Mouse (Mus musculus): ENCODE data around the gene Calr3. TPM values are rescaled to one million over a fixed set of nuclear protein-coding genes. Genes with fewer than 3 reads are reported as not detected.

The Calr3 gene
- polyA plus RNA-seq, 1 experiment from 2014 or later, result 0.71 TPM

DNA sequence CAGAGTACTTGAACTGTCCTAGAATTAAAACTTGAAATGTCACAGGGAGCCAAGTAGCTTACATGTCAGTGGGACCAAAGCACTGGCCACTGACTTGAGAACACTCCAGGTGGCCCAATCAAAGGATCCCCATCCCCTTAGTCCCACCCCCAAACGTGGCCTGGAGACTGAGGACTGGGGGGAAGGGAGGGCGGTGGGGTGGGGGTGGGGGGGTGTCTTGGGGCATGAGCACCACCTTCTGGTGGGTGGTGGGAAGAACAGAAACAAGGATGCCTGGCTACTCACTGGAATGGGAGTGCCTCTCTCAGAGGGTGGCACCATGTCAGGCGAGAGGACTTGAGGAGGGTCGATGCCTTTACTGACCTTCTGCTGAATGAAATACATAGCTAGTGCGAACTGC, 61.3 kb downstream of the Calr3 start:
- Histone ChIP-seq H3K9ac (ENCODE audit: low read length) (no peak overlapping the region), H3K4me3 (ENCODE audit: low read depth, low read length) (no peak overlapping the region), H3K4me2 (no peak overlapping the region), H3K27me3 (ENCODE audit: control insufficient read depth, insufficient read depth, low read length) (no peaks in the 10 kb centered on the region), H3K4me1 (ENCODE audit: control insufficient read depth, insufficient read depth, low read length) (no peaks in the 10 kb centered on the region), H3K27ac (ENCODE audit: low read depth, low read length) (no peak overlapping the region), H3K36me3 (ENCODE audit: control insufficient read depth, insufficient read depth, low read length) (peaks cover 54% of the 10 kb centered on the region), H3K9me3 (ENCODE audit: control insufficient read depth, low read length) (no peaks in the 10 kb centered on the region)
- DNase-seq (ENCODE audit: low spot score, missing footprints) (no peak), ATAC-seq (ENCODE audit: low FRiP score) (no peak)
- 52% methylated on average over 5 of the region's 5 CpGs for WGBS

DNA sequence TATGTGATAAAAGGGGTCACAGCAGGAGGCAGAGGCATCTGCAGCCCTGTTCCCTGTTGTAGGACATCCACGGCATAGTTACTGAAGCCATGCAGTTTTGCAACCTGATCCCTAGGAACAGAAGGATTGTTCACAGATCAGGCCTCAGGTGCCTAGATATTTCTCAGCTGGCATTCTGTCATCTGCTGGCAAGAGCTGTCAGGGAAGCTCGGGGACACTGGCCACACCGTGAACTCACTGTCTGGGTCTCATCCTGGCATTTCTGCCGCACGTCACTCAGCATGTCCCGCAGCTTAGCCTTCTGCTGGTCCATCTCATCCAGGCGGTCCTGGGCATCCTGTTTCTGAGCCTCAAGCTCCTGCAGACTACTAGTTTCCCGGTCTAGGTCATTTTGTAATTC, 63.0 kb downstream of the Calr3 start:
- no peak for ATAC-seq (ENCODE audit: low FRiP score)
- Histone ChIP-seq H3K27me3 (ENCODE audit: control insufficient read depth, insufficient read depth, low read length) (no peaks in the 10 kb centered on the region), H3K4me3 (ENCODE audit: low read depth, low read length) (no peak overlapping the region), H3K9me3 (ENCODE audit: control insufficient read depth, low read length) (no peaks in the 10 kb centered on the region), H3K9ac (ENCODE audit: low read length) (no peak overlapping the region), H3K36me3 (ENCODE audit: control insufficient read depth, insufficient read depth, low read length) (peaks cover 46% of the 10 kb centered on the region), H3K4me2 (no peak overlapping the region), H3K27ac (ENCODE audit: low read depth, low read length) (no peak overlapping the region), H3K4me1 (ENCODE audit: control insufficient read depth, insufficient read depth, low read length) (no peaks in the 10 kb centered on the region)
- WGBS, result 90% methylated on average over 8 of the region's 8 CpGs
- no peak for DNase-seq (ENCODE audit: low spot score, missing footprints)

DNA sequence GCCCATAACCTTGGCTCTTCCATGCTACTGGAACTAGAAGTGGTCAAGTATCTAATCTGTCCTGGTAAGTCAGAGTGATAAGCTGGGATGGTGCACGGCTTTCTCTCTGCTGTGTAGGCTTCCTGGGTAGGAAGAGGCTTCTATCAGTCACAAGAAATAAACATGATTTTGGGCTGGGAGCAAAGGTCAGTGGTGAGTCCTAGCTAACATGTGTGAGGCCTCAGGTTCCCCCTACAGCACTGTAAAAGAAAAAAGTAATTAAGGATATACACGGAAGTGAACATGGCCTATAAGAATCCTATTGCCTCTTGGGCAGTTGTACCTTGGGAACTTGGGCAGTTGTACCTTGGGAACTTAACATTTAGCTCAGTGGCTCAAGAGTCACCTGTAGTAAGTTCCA, 66.8 kb downstream of the Calr3 start:
- Histone ChIP-seq H3K27me3 (ENCODE audit: control insufficient read depth, insufficient read depth, low read length) (no peaks in the 10 kb centered on the region), H3K9ac (ENCODE audit: low read length) (no peak overlapping the region), H3K9me3 (ENCODE audit: control insufficient read depth, low read length) (no peaks in the 10 kb centered on the region), H3K4me3 (ENCODE audit: low read depth, low read length) (no peak overlapping the region), H3K4me2 (no peak overlapping the region), H3K27ac (ENCODE audit: low read depth, low read length) (no peak overlapping the region), H3K36me3 (ENCODE audit: control insufficient read depth, insufficient read depth, low read length) (peaks cover 43% of the 10 kb centered on the region), H3K4me1 (ENCODE audit: control insufficient read depth, insufficient read depth, low read length) (no peaks in the 10 kb centered on the region)
- DNase-seq (ENCODE audit: low spot score, missing footprints), result no peak
- WGBS, result 94% methylated on average over 2 of the region's 2 CpGs
- no peak for ATAC-seq (ENCODE audit: low FRiP score)

DNA sequence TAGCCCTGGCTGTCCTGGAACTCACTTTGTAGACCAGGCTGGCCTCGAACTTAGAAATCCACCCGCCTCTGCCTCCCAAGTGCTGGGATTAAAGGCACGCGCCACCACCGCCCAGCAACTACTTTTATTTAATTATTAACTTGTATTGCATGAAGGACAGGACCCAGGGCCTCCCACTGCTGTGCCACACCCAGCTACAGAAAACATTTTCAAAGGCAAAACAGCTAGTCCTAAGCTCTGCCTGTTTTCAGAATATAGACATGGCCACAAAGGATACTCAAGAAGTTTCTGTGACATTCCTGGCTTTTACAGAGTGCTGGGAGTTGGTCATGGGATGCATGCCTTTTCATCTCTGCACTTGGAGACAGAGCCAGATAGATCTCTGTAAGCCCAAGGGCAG, 67.4 kb downstream of the Calr3 start:
- no peak overlapping the region for H3K9ac ChIP-seq (ENCODE audit: low read length)
- 96% methylated on average over 5 of the region's 5 CpGs for WGBS
- DNase-seq (ENCODE audit: low spot score, missing footprints) (no peak), ATAC-seq (ENCODE audit: low FRiP score) (no peak)
- H3K27me3 ChIP-seq (ENCODE audit: control insufficient read depth, insufficient read depth, low read length), result no peaks in the 10 kb centered on the region
- H3K27ac ChIP-seq (ENCODE audit: low read depth, low read length), result no peak overlapping the region
- no peak overlapping the region for H3K4me3 ChIP-seq (ENCODE audit: low read depth, low read length)
- no peaks in the 10 kb centered on the region for H3K9me3 ChIP-seq (ENCODE audit: control insufficient read depth, low read length)
- H3K4me1 ChIP-seq (ENCODE audit: control insufficient read depth, insufficient read depth, low read length), result no peaks in the 10 kb centered on the region
- H3K4me2 ChIP-seq, result no peak overlapping the region
- H3K36me3 ChIP-seq (ENCODE audit: control insufficient read depth, insufficient read depth, low read length), result peaks cover 44% of the 10 kb centered on the region

DNA sequence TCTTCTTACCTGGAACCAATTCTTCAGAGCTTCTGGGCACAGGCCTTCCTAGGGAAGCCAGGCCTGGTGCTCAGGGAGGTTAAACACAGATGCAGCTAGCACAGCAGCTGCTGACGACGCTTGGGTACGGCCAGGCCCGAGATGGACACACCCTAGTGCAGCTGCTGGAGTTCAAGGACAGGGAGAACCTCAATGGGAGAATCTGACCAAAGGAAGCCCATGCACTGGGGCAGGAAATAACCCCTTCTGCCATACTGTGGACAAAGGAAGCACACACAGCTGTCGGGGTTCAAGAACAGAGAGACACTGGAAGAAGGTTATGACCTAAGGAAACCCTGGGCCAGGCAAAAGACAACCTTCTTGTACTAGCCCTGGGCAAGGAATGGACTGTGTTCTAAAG, 68.5 kb downstream of the Calr3 start:
- Histone ChIP-seq H3K9ac (ENCODE audit: low read length) (no peak overlapping the region), H3K4me3 (ENCODE audit: low read depth, low read length) (no peak overlapping the region), H3K27me3 (ENCODE audit: control insufficient read depth, insufficient read depth, low read length) (no peaks in the 10 kb centered on the region), H3K36me3 (ENCODE audit: control insufficient read depth, insufficient read depth, low read length) (peaks cover 43% of the 10 kb centered on the region), H3K4me2 (no peak overlapping the region), H3K4me1 (ENCODE audit: control insufficient read depth, insufficient read depth, low read length) (no peaks in the 10 kb centered on the region), H3K9me3 (ENCODE audit: control insufficient read depth, low read length) (no peaks in the 10 kb centered on the region), H3K27ac (ENCODE audit: low read depth, low read length) (no peak overlapping the region)
- no peak for ATAC-seq (ENCODE audit: low FRiP score)
- 86% methylated on average over 5 of the region's 5 CpGs for WGBS
- DNase-seq (ENCODE audit: low spot score, missing footprints), result no peak

Small RNA genes within 50 kb of the gene (microRNA-seq; reads per million reads assigned to microRNA genes)
- 7.6 reads per million, percentile 27 among the genes with 10 or more reads in this experiment for gene Mir7068

Other genes with a start within 250 kb of the Calr3 start
- gene Cib3, start 231.0 kb downstream of the Calr3 start, polyA plus RNA-seq (2014; fragmentation: Nextera tagmentation; extraction: Ambion mirVana), result not detected in 2 replicates
- gene Gm11034, start 230.2 kb downstream of the Calr3 start, polyA plus RNA-seq (2014; fragmentation: Nextera tagmentation; extraction: Ambion mirVana), result not detected in 2 replicates
- 73.1 and 77.8 TPM in 2 replicates for gene Fam32a, start 224.1 kb downstream of the Calr3 start, polyA plus RNA-seq (2014; fragmentation: Nextera tagmentation; extraction: Ambion mirVana)
- 170 and 173 TPM in 2 replicates for gene Ap1m1, start 203.9 kb downstream of the Calr3 start, polyA plus RNA-seq (2014; fragmentation: Nextera tagmentation; extraction: Ambion mirVana)
- 39.3 and 42.3 TPM in 2 replicates for gene Gm10282, start 138.6 kb downstream of the Calr3 start, polyA plus RNA-seq (2014; fragmentation: Nextera tagmentation; extraction: Ambion mirVana)
- 5.0 and 6.5 TPM in 2 replicates for gene Klf2, start 124.8 kb downstream of the Calr3 start, polyA plus RNA-seq (2014; fragmentation: Nextera tagmentation; extraction: Ambion mirVana)
- gene Eps15l1, start 22.4 kb downstream of the Calr3 start, polyA plus RNA-seq (2014; fragmentation: Nextera tagmentation; extraction: Ambion mirVana), result 67.6 and 71.3 TPM in 2 replicates
- 11.6 and 13.5 TPM in 2 replicates for gene 1700030K09Rik, start within 50 bp of the Calr3 start, polyA plus RNA-seq (2014; fragmentation: Nextera tagmentation; extraction: Ambion mirVana)
- 57.7 and 62.6 TPM in 2 replicates for gene Cherp, start 31.4 kb upstream of the Calr3 start, polyA plus RNA-seq (2014; fragmentation: Nextera tagmentation; extraction: Ambion mirVana)
- gene Slc35e1, start 48.7 kb upstream of the Calr3 start, polyA plus RNA-seq (2014; fragmentation: Nextera tagmentation; extraction: Ambion mirVana), result 10.9 and 13.4 TPM in 2 replicates
- gene Med26, start 104.4 kb upstream of the Calr3 start, polyA plus RNA-seq (2014; fragmentation: Nextera tagmentation; extraction: Ambion mirVana), result 11.0 and 13.6 TPM in 2 replicates
- 117 and 121 TPM in 2 replicates for gene Smim7, start 127.2 kb upstream of the Calr3 start, polyA plus RNA-seq (2014; fragmentation: Nextera tagmentation; extraction: Ambion mirVana)
- gene Tmem38a, start 128.2 kb upstream of the Calr3 start, polyA plus RNA-seq (2014; fragmentation: Nextera tagmentation; extraction: Ambion mirVana), result 9.1 and 11.4 TPM in 2 replicates
- gene Nwd1, start 202.8 kb upstream of the Calr3 start, polyA plus RNA-seq (2014; fragmentation: Nextera tagmentation; extraction: Ambion mirVana), result 0.03 and 0.07 TPM in 2 replicates

All from midbrain, embryonic 11.5 days (tissue).